Mouse (Mus musculus) bone marrow macrophage, adult 2 months (primary cell): Measurements from ENCODE around the gene Olfr808.

Experiments
- CTCF ChIP-seq: IDR thresholded peaks from 2 replicates; pipeline ENCODE4 v1.5.1; 2012; ENCODE audit warnings: low read depth, mild to moderate bottlenecking, low read length, moderate library complexity
- POLR2A ChIP-seq: IDR thresholded peaks from 2 replicates; pipeline ENCODE4 v1.6.1; 2012; ENCODE audit warnings: mild to moderate bottlenecking, low read depth, low read length, borderline replicate concordance

DNA sequence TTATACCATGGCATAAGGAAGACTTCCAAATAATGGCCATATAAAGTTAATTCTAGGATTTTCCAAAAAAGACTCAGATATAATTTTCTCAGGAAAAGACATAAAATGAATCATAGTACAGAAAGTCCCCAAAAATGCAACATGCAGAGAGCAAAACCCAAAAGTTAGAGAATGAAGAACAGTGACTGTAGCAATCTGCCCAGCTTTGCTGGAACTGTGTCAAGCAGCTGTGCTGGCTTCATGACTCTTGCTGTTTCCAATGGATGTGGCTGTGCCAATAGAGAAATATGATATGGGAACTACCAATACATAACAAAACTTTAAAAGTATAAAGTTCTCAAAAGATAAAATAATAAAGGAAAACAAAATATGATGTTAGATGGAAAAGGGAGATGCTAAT is 12.8 kb downstream of the Olfr808 start:
- TF ChIP-seq CTCF (no peak), POLR2A (no peak)
